Mouse (Mus musculus) olfactory bulb, adult 2 months (tissue): ENCODE results near the gene Ccr7.

Experiments
- CTCF ChIP-seq: fragments of 200-500 bp; IDR thresholded peaks from 2 replicates; pipeline ENCODE4 v1.5.1; 2012; ENCODE audit warnings: low read depth, mild to moderate bottlenecking, low read length, moderate library complexity; ENCODE audit not compliant: insufficient read depth
- POLR2A ChIP-seq: fragments of 200-500 bp; IDR thresholded peaks from 2 replicates; pipeline ENCODE4 v1.6.1; 2012; ENCODE audit warnings: mild to moderate bottlenecking, low read depth, low read length, moderate library complexity; ENCODE audit not compliant: insufficient read depth

DNA sequence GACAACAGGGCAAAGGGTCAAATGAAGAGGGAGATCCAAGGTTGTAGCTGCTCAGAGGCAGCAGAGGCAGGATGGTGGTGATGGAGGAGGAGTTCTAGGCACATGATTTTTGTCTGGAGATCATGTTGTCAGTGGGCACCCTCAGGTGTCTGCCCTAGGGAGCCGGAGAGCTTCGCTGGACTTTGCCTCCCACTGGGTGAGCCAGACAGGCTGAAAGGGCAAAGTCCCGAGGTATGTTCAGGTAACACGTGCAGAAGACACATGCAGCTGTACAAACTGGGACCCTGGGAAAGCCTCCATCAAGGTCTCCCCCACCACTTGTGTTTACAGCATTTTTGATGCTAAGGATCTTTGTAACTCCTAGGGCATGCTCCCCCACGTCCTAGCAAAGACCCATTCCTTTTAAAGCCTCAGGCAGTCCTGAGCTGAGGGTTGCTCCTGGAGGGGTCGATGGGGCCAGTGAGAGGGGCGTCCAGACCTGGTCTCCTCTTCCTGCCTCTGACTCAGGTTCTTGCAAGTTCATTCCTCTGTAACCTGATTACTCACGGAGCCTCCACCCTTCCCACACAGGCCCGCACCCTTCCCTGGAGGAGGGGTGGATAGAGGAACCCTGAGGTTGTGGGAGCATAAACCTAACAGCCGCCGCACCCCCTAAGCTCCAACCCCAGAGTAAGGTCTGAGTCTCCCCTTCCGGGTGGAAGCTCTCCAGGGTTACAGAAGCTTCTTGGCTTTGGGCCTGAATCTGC lies 48.7 kb downstream of the Ccr7 start:
- TF ChIP-seq POLR2A (no peak), CTCF (no peak)
